Mouse (Mus musculus) heart, adult 18-20 months (tissue): Measurements from ENCODE around the gene Iqgap1. TPM values are rescaled to one million over a fixed set of nuclear protein-coding genes. Genes with fewer than 3 reads are reported as not detected.

Experiments used
- DNase-seq, 2 experiments: peaks; one replicate each; pipeline ENCODE4 v3.0.0; 2021 to 2022; ENCODE audit warnings: mixed read lengths in 1 of 2
- total RNA-seq, 2 experiments: library from RNA; stranded (reverse); gene quantifications; 2 replicates each; pipeline ENCODE4 v1.2.3; 2021

The Iqgap1 gene
- total RNA-seq, 2 experiments from 2014 or later = 32.7 to 35.3 TPM

DNA sequence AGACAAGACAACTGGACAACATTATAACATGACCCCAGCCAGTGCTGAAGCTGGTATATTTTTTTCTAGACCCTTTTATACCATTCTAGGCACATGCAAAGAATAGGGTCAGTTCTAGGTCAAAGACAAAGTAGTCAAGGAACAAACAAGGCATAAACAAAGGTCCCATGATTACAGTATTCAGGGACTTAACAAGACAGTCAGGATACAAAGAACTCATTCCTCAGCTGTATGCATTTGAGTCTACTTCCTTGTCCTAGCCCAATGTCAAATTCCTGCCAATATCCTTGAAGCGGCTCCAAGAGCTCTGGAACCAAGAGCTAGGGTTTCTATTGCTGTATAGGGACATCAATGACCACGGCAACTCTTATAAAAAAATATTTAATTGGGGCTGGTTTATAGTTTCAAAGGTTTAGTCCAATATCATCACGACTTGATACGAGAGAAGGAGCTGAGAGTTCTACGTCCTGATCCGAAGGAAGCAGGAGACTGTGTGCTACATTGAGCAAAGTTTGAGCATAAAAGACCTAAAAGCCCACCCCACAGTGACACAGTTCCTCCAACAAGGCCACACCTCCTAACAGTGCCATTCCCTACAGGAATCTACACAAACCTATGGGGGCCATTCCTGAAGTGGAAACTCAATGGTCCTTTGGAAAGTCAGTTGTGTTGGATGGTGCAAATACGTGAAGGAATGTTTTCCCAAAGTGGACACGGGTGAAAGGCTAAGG is 18.3 kb upstream of the Iqgap1 start:
- DNase-seq = no peak

DNA sequence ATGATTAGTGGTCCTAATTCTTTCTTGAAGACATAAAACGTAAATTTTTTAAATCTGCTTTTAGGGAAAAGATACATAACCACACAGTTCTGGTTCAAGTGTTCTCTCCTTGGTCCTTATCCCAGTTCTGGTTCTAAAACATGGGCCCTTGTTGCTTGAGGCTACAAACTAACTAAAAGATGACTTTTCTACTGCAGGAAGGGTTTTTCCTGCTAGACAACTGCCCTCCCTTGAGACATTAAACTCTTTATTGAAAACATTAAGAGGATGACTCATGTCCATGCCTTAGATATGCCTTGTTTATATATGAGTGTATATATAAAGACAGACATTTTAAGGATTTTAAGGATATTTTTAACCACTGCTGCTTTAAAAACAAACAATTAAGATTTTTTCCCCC is 17.4 kb upstream of the Iqgap1 start:
- DNase-seq = no peak

DNA sequence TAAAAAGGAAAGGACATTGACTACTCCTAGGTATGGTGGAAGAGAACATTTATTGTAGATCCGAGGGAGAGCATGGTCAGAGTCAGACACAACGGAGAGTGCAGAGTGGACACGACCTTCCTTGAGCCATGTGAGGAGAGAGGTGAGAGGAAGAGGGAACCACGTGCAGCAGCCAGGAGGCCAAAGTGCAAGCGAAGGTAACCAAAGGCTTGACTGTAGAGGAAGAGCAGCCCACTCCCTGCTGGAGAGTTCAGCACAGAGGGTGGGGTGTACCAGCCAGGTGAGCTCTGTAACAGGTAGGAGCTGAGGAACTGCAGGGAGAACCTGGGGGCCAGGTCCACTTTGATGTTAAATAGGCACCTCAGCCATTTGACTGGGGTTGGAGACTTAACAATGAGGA is 16.4 kb upstream of the Iqgap1 start:
- no peak for DNase-seq

DNA sequence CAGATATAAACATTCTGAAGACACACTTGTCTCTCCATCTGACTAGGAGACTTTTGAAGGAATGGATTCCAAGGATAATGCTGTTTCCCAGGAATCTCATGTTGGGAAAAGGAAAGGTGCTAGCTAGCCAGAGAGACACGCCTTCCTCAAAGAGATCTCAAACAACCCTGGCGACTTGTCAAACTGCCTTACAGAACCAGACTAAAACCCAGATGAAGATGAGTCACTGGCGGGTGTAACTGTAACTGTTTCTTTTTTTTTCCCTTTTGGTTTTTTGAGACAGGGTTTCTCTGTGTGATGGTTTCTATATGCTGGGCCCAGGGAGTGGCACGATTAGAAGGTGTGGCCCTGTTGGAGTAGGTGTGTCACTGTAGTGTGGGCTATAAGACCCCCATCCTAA is 15.2 kb upstream of the Iqgap1 start:
- DNase-seq = no peak

DNA sequence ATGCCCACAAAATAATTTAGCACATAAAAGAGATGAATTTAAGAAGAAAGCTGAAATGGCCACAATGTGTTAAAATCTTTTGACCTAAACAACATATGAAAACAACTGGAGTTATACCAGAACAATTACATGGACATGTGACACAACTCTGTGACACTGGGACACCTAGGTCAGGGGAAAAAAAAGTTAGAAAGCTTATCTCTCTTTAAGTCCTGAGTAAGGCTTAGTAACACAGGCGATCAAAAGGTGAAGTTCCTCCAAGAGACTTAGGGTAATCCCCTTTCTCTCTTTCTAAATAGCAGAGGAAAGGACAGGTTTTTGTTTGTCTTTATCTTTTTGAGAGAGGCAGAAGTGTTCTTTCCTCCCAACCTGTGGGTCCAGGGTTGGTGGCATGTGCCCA is 14.5 kb upstream of the Iqgap1 start:
- DNase-seq = no peak

DNA sequence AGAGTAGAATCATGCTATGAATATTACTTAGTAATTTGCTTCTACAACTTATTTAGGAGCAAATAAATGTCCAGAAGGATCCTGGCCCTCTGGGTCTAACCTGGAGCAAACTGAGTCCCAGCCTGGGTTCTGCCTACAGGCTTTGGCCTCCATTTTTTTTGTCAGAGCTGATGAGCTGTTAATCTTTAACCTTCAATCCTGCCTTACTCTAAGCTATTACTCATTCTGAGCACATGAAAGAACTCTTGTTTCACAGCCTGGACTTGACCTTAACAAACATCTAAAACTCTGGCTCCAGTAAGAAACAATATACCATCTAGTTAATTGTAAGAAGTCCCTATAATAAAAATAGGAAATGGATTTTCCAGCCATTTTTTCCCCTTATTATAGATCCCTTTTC is 14.0 kb upstream of the Iqgap1 start:
- no peak for DNase-seq

DNA sequence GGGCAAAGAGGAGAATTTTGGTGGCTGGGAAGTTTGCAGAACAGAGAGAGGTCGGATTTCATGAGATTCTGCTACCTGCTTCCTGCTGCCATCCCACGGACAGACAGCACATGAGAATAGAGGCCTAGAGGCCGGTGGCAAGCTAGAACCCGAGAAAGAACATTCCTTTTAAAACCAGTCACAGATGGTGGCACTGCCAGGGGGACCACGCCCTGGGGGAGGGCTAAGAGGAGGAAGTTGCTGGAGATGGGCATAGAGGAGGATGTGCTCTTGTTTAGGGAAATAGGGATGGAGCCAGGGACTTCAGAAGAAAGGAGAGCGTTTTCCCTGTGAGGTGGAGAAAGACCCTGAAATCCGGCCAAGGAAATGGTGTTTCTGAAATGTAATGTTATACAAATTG is 12.5 kb upstream of the Iqgap1 start:
- DNase-seq = no peak

- DNase-seq = peak; percentile 44 to 48
Observed at GRCm38 (mm10) chr7:80837736-80838135, 12.0 kb upstream of the Iqgap1 start.

DNA sequence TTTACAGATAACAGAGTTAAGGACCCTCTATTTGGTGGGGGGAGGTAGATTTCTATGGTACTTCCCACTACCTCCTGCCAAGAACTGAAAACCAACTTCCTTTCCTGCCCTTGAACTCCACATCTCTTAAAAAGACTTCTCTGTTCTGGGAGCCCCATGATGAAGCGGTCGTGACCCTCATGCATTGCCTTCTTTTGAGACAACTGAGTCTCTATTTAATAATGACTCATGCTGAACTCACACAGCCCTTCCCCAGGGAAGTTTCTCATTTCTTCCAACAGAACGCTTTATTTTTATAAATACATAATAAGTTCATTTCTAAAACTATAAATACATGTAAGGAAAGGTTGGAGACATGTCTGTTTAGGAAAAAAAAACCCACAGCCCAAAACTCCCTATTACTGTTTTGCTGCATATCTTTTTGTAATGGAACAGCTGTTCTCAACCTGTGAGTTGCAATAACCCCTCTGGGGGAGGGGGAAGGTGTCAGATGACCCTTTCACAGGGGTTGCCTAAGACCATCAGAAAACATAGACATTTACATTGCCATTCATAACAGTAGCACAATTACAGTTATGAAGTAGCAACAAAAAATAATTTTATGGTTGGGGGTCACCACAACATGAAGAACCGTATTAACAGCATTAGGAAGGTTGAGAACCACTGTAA is 10.3 kb upstream of the Iqgap1 start:
- no peak for DNase-seq

- no peak for DNase-seq
Observed at GRCm38 (mm10) chr7:80833651-80834532, 8.1 kb upstream of the Iqgap1 start.

- DNase-seq = peak; percentile 51 to 57
Observed at GRCm38 (mm10) chr7:80832996-80833650, 7.3 kb upstream of the Iqgap1 start.

DNA sequence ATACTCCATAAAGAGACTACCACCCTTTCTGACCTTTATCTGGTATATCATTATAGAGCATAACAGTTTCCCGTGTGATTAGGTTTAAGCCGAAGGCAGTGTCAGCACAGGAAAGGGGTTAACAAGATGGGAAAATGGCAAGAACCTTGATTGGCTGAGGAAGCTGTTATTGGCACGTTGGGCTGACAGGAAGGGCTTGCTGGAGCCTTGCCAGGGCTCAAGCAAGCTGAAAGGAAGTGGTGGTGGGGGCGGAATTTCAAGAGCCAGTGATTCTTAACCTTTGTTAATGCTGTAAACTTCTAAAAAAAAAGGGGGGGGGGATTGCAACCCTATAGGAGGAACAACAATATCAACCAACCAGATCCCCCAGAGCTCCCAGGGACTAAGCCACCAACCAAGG is 6.4 kb upstream of the Iqgap1 start:
- peak; percentile 59 to 71 for DNase-seq

- peak; percentile 36 to 76 for DNase-seq
Observed at GRCm38 (mm10) chr7:80830193-80830803, 4.5 kb upstream of the Iqgap1 start.

GRCm38 (mm10) chr7:80828146-80828860 is 2.5 kb upstream of the Iqgap1 start:
- peak; percentile 39 to 47 for DNase-seq

DNA sequence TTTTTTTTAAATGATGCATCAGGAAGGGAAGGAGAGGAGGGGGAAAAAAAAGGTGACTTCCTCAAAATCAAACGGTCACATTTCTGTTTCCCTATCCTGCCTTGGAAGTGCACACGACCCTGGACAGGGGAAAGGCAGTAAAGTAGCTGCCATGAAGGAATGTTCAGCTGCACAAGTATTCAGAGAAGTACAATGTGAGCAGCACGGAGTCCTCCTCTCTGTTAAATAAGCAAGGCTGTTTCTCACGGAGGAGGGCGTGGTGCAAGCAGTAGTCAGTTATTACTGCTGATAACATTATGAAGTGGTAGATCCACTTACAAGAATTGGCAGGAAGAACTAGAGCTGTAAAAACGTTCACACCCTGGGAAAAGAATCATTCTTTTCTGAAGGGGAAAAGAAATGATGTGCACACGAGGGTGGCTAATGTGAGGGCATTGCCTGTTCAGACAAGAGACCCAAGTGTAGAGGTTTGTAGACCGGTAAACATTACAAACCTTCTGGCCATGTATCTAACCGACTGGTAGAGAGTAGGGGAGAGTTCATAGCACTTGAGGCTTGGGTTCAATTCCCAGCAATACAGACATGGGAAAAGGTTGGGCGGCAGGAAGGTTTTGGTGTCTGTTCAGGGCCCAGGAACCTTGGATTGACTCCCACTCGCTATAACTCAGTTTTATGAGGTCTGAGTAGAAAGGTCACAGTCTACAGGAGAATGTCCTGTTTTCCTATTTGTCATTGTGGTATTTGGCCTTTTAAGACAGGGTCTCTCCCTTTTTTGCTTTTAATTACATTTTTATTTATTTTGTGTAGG is 1.7 kb downstream of the Iqgap1 start:
- DNase-seq = no peak

- no peak for DNase-seq
Observed at GRCm38 (mm10) chr7:80823267-80823666, 2.5 kb downstream of the Iqgap1 start.

DNA sequence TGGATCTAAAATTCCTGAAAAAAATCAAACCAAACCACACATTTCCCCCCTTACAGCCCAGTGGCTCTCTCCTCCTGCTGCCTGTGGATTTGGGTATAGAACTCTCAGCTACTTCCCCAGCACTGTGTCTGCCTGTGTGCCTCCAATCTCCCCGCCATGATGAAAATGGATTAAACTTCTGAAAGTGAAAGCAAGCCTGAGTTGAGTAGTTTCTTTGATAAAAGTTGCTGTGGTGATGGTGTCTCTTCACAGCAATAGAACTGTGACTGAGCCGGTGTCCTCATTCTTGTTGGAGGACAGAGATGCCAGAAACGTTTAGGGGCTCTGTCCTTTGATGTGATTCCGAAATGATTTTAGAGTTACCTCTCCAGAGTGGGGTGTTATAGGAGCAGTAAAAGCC is 4.9 kb downstream of the Iqgap1 start:
- no peak for DNase-seq

GRCm38 (mm10) chr7:80816641-80817040 is 9.1 kb downstream of the Iqgap1 start:
- DNase-seq = no peak

DNA sequence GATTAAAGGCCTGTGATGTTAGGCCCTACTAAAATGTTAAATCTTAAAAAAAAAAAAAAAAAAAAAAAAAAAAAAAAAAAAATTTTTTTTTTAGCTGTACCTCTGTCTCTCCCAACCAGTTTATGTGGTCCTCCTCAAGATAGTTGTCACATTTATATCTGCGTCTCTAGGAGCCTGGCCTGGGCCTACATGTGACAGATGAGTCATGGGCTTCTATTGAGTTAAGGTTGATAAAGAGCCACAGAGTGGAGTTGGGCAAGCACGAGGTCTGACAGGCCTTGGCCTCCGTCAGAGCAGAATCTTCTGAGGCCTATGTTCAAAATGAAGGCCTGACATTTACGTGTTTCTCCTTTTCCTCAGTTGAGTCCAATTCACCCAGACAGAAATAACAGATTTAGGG is 12.4 kb downstream of the Iqgap1 start:
- no peak for DNase-seq

DNA sequence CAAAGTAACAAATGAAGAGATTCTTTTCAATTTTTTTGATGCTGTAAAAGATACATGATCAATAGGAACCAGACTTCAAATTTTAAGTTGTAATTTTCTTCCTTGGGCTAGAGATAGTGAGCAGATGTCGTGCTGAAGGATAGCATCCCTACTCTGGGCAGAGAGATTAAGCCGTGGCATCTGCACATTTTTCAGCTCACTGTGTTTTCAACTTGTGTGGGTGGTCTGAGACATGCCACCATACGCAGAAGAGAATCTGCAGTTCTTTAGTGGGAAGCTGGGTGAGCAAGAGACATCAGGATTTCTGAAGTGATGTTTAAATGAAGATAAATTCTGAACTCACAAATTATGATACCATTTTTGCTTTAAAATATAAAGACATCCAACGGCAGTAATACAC is 19.4 kb downstream of the Iqgap1 start:
- DNase-seq = no peak
